Mouse (Mus musculus) cerebellum, adult 9-10 months (tissue): ENCODE data around the gene Ank3.

Experiments used
- DNase-seq: peaks from one replicate; pipeline ENCODE4 v3.0.0; 2022

The Ank3 gene

DNA sequence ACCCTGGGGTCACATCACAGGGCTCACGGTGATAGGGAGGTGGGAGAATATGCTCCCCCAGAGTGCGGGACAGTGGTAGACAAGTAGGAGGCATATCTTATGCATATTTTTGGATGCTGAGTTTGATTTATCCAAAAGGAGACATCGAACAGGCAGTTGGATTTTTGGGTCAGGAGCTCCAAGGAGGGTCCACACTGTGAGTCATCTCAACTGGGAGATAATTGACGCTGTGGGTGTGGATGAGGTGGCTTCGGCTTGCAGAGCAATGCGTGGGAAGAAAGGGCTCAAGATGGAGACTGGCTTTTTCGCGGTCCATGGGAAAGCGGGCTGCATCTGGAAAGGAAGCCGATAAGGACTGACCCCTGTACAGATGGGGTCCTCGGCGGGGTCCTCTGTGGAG lies 290.5 kb downstream of the Ank3 start:
- DNase-seq = peak; percentile 26

DNA sequence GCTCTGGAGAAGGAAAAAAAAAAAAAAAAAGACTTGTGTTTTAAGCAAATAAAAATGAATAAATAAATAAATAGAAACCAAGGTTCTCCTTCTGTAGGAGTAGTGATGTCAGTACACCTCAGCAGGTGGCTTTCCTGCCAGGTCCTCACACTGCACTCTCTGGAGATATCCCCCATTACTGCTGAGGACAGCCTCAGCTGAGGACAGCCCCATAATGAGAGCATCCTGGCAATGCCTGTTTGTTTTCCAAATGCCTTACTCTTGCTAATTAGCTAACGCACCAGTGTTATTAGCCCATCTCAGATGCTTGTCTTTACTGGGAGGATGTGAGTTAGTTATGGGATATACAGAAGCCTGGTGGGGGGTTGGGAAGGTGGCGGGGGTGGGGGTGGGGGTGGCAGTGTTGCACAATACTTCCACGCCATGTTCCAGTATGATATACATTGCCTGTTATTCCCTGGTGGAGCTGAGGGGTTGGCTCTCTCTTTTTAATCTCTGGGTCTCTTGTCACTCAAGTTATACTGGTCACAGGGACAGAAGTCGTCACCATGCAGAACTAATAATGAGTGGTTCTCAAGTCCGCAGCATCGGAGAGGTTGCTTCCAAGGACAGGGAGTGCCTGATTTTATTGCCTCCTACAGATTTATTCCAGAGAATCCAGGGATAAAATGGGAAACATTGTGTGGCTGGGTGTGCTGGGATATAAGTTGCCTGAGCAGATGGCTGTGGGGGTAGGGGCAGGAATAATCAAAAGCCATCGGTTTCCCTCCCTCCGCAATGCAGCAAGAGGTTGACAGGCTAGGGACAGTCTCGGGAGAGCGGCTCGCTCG lies 291.8 kb downstream of the Ank3 start:
- DNase-seq = peak; percentile 82

DNA sequence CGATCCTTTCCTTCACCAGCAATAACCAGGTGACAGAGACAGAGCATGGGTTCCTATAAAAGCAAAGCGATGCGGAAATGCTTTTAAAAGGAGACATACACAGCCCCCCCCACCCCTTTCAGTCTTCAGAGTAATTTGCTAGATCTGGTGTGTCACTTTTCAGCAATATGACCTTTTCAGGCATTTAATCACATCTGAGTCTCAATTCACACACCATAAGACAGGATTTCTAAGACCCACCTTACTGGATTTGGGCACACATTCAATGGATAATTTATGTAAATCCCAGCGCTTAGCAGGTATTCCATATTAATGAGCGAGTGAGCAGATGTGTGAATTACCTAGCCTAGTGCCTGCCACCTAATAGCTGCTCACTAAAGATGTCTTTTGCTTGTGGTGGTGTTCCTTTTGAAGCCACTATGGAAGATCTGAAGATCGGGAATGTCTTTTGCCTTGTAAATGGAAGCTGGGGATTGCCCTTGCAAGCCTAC lies 292.4 kb downstream of the Ank3 start:
- DNase-seq = peak; percentile 55

DNA sequence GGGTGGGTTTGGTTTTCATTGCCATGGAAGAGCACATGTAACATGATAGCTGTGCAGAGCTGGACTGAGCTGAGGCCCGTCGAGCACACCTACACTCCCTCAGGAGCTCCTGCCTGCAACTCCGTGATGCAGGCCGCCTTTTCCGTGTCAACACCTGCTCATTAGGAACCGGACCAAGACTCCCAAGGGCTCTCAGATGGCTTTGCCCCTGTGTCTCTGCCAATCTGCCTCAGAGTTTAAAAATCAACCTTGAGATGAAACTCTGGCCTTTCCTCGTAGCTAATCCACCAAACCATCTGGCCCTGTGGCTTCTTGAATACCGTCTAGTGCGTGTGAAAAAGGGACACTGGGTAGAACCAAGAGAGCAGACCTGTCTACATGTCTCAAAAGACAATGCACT lies 297.4 kb downstream of the Ank3 start:
- DNase-seq = peak; percentile 96

DNA sequence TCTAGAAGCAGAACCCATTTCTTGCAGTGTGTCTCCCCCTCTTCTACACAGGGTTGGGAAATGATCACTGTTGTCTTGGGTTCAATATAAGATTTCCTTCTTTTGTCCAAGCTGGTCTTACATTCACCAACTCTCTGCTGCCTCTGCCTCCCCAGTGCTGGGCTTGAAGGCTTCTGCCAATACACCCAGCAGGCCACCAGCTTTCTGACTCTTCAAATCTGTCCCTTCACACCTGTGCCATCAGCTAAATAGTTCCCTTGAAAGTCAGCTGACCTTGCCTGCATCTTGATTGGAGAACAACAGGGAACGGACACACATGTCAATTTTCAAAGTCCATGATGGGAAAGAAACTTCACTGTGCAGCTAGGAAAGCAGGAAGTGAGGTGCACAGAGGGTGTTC lies 300.1 kb downstream of the Ank3 start:
- peak; percentile 54 for DNase-seq

DNA sequence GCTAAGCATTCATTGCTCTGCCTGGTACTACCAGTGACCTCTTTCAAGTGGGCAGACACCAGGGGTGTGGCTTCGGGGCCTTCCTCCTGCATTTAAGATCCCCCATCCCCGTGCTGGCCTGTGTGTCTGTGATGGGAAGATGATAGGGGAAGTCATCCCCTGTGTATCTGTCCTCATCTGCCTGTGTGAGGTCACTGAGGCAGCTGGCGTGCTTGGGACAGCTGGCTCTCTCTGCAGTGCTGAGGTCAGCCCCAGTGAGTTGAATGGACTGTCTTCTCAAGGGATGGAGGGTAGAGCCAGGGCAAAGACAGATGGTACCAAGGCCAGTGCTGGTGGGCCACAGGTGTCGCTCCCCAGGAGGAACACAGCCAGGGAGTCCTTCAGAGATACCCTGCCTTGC lies 302.7 kb downstream of the Ank3 start:
- DNase-seq = peak; percentile 48

DNA sequence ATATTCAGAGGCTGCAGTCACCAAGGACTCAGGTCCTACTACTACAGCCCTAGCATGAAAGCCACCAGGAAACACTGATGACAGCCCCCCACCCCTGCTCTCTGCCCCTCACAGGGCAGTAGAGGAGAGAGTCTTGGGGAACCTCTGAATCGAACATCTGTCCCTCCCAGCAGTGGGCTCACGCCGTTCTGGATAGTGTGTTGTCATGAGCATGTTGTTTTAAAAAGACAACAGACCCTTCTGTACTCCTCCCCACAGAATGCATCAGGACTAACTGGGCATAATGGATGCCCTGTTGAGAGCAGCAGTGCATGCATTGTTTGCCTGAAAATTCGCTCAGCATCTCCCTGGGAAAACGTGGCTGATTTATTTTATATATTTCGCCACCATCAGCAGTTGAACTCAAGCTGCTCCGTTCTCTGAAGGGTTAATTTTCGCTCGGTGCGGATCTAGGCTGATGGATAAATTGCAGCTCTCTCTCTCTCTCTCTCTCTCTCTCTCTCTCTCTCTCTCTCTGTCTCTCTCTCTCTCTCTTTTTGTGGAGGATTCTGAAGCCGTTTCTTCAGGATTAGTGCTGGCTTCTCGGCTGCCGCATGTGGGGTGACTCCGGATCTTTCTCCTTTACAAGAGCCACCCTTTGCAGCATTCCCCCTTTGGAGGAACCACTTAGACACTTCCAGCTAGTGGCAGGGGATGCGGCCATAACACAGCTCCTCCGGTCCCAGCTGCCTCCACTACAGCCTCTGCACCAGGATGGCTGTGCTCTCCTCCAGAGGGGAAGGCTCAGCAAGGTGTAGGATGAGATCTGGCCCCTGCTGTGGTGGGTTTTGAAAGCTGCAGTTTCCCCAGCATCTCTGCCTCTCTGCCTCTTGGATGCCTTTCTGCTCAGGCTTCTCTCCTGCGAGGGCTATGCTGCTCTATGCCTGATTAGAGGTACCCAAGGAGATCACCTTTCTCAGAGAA lies 307.5 kb downstream of the Ank3 start:
- peak; percentile 79 for DNase-seq

DNA sequence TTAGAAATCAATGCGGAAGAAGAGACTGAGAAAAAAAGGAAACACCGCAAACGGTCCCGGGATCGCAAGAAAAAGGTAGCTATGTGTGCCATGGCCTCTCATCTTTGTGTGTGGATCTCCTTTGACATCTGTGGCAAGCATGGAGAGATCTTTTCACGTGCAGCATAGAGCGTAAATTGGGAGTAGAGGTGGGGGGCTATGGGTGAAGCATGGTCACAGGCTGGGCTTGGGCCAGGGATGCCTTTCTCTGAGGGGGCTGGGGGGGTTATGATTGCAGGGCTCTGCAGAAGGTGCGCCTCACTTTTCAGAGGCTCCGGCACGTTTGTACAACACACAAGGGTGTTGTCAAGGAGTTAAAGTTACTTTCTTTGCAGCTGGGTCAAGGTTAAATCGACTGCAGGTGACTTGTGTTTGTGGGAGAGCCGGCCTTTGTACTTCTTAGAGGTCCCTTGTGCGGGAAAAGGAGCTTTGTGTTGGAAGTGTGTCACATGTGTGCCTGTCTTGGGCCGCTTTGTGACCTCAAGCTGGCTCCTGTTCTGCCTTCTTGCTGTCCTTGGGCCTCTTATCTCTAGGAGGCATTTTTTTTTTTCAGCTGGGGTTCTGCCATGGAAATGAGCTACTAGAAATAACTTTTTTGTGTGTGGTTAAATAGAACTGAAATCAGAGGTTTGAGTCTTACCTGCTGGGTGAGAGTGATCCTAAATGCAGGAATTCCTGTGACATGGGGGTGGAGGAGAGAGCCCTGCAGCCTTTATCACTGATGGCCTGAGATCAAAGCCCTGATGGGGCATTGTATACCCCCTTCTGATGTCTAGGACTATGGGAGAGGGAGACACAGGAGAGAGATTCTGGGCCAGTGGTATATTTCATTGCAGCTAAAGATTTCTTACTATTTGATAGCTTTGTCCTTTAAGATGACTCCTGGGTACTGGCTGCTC lies 308.5 kb downstream of the Ank3 start:
- DNase-seq = peak; percentile 73

DNA sequence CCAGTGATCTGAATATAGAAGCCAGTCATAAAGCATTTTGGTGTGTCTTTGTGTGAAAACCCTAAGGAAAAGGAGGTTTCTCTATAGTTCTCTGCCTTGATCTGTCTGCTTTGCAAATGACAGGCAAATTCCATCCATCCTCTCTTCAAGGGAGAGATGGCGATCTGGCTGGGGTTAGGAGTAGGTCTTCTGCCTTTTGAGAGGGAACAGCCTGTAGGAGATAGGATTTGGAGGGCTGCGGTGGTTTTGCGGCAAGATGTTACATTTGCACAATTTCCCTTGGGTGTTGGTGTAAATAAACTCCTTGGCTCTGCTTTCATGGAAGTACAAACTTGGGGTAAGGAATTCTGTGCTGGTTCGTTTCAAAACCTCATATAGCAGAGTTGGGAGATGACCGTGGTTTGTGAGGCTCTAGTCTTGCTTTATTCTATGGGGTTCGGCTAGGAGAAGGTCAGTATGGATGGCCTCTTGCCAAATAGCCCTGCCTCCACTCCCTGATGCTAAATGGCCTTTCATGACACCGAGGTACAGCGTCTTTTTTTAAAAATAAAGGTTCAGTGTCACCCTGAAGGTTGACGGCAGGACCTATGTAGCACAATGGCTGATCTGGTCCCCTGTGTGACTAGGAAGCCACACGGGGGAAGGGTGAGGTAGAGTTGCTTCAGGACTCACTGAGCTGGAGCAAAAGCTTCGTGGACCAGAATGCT lies 309.4 kb downstream of the Ank3 start:
- DNase-seq = peak; percentile 78

DNA sequence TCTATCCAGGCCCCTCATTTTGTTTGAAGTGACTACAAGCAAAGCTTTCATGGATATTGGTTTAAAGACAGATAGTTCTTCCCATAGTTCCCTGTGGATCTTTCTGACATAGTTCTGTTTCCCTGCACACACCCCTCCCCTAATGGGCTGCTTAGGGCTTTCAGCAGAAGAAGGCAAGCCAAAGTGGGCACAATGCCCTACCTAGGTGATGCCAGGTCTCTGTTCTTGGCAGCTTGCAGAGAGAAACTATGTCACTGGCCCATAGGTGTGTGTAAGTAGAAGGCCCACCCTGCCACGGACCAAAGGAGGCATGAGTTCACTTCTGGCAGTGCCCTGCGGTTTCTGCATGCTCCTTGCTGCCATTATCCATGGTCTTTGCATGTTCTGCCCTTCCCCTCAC lies 311.1 kb downstream of the Ank3 start:
- DNase-seq = peak; percentile 95

DNA sequence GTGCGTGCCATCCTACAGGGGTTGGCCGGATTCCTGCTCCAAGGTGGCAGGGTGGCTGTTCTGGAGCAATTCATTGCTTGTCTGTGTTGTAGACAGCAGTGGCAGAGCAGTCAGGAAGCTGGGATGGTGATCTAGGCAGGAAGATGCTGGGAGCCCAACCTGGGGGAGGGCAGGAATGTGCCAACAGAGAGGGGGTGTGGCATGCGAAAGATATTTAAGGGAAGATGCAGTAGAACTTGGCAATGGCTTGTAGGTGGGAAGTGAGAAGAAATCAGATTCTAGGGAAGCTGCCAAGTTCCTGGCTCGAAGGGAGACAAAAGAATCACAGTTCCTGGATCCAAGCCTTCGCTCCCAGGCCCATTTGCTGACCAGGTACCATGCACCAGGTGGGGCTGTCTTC lies 312.2 kb downstream of the Ank3 start:
- peak; percentile 84 for DNase-seq

DNA sequence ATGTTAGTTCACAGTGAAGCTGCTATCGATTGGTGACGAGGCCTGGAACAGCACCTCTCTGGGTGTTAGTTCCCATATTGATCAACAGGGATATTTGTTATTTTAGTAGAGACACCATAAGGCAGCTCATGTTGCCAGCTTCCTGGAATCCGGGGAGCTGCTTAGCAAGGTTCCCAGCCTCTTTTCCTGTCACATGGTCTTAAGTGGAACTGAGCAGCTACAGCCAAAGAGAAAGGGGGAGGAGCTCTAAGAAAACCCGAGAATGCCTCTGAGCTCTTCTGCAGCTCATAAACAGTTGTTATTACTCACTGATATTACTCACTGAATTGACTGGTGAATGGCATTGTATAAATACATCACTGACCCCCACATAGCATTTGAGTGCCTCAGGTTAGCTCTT lies 318.3 kb downstream of the Ank3 start:
- DNase-seq = no peak

DNA sequence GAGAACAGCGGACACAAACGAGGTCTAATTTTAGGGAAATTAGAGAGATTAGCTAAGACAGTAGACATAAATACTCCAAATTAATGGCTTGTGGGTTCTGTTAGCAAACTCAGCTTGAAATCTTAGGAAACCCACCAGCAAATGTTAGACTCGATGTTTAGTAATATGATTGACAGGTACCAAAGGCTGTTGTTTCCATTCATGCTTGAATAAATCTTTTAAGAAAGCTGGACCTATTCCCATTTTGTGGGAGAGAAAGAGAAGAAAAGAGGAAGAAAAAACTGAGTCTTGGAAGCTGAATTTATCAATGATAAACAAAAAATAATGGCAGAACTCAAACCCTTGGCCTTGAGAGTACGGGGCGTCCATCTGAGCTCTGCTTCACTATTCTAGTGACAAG lies 320.8 kb downstream of the Ank3 start:
- DNase-seq = no peak

DNA sequence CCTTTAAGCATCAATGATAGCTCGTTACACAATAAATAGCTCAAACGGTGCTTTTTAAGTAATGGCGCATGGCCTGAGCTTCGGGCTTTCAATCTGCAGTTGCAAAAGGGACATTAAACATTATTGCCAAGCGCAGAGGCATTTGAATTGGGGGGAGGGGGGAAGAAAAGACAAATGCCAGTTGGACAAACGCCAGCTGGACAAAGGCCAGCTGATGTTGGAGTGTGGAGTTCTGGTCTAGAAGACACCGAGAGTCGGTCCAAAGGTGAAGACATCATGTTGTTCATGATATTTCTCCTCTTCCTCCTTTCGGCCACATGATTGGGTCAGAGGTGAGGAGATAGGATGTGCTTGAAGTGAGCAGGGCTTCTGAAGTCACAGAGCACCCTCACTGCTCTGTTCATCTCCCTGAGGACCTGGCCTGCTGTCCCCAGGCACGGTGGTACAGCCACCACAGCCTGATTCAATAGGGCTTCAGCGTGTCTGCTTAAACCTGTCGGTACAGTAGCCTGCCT lies 321.4 kb downstream of the Ank3 start:
- peak; percentile 68 for DNase-seq

DNA sequence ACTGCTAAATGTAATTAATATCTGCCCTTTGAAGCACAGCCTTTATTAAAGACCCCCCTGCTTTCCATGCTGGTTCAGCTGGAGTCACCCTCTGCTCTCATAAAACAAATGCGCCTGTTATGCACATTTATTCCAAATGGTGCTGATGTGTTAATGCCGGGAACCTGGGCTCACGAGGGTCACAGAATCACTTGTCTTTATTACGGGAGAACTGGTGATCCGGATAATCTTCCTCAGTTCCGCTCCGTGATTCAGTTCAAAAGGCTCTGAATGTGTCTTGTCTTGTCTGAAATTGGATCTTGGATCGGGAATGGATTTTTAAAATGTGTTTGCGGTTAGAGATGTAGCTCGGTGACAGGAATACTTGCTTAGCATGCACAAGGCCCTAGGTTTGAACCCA lies 321.9 kb downstream of the Ank3 start:
- DNase-seq = no peak

DNA sequence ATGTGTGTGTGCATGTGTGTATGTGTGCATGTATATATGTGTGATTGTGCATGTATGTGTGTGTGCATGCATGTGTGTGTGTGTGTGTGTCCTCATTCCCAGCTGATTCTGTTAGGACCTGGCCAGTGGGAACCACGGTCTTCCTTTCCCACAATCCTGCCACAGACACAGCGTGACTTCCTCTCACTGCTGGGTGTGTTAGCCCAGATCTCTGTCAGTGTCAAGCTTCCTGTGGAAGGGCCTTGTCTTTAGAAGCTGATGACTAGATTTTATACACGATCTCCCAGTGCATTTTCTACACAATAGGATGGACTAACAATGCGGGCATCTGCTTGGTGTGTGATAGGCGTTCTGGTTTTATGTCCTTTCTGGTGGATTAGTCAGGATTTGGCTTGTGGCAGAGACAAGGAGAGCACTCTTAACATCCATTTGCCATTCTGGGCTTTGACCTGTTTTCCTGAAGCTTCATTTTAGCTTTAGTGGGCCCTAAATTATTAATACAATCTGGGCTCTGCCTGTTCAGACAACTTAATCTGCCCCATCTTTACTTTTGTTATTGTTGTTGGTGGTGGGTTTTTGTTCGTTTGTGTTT lies 322.4 kb downstream of the Ank3 start:
- DNase-seq = peak; percentile 66

DNA sequence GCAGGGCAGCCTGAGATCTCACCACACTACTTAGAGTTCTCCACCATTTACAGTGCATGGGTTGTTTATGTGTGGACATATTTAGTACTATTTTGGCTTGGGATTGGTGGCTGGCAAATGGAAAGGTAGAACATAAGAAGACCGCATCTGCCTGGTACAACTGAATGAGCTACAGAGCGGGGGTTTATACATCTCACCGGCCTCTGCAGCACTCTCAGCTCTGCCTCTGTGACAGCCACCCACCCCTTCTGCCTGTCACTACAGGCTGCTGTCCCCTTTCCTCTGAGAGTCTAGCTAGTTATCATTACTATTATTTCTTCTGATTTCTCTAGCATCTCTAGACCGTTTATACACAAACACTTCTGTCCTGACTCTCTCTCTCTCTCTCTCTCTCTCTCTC lies 325.6 kb downstream of the Ank3 start:
- DNase-seq = no peak

DNA sequence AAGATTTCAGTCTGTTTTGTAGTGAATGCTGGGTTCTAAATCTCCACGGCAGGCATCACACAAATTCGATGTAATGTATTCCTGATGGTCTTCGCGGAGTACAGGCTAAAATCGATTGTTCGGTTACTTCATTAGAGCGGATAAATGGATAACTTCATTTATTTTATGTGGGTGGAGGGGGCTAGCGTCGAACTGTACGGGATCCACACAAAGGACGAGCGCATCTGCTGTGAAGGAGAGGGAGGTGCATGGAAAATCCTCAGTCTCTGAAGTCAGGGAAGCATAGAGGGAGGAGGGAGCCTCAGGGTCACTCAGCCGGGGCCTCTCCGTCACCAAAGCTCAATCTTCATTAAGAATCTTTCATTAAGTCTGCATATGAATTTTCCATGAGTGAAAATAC lies 326.5 kb downstream of the Ank3 start:
- no peak for DNase-seq

DNA sequence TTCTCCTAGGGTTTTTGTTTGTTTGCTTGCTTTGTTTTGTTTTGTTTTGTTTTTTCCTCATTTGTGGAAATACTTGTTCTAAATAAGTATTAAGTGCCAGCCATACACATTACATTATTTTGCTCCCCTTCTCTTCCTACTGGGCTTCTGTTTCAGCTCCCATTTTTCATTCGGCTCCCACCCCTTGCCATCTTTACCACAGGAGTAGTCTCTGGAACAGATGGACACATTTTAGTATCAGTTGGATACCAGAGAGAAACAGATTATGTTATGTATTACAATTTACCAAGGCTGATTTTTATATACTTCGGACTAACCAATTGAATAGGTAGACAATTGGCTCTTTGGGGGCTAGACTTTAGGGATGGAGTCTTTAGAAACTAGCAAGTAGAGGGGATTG lies 327.7 kb downstream of the Ank3 start:
- DNase-seq = peak; percentile 77

DNA sequence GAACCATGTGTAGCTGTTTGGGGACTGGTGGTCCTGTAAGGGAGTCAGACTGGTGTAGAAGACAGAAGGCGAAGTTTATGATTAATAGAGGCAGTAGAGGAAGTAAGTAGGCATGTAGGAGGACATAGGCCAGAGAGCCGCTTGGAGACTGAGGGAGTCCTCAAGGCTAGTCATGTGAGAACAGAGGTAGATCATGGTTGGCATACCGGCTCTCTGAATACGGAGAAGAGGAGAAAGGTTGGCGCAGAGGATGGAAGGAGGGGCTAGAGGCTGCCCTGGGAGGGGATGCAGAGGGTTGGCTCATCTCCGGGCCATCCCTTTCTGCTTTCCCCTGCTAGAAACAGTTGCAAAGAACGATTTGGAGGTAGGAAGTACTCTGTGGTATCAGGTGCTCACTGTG lies 328.2 kb downstream of the Ank3 start:
- DNase-seq = peak; percentile 49

DNA sequence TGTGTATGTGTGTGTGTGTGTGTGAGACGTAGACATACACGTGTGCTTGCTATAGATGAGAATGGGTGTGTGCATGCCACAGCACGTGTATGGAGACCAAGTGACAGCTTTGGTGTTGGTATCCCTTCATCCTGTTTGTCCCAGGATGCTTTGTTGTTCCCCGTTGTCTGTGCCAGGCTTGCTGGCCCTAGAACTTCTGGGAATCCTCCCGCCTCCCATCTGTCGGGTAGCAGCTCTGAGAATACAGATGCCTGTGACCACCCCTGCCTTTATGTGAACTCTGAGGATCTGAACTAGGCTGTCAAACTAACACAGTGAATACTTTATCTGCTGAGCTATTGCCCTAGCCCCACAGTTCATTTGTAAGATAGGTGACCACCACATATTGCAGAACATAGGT lies 330.3 kb downstream of the Ank3 start:
- DNase-seq = peak; percentile 43
